Mouse (Mus musculus): Measurements from ENCODE around the gene Klhl10. TPM values are rescaled to one million over a fixed set of nuclear protein-coding genes. Genes with fewer than 3 reads are reported as not detected.

The Klhl10 gene
- polyA plus RNA-seq, 2 experiments: 0.74 to 2.5 TPM

DNA sequence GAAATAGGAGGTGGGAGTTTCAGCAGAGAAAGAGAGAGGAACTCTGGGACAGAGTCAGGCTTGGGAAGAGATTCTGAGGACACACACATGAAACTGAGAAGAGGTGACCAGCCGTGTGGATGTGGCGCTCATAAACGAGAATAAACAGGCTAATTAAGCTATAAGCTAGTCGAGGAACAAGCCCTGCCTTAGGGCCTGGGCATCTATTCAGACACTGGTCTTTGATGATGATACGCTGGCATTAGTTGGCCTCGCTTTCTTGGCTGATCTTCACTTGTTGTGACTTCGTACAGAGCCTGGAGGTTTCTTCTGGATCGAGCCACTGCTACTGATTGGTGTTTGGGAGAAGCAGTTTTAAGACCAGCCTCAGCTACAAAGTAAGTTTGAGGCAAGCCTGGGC lies 64.3 kb downstream of the Klhl10 start:
- WGBS: 93% methylated on average over 8 of the region's 8 CpGs
- Histone ChIP-seq H3K27ac (replicated peaks; ENCODE audit: low read depth, low read length) (no peak overlapping the region), H3K27me3 (ENCODE audit: control insufficient read depth, insufficient read depth, low read length) (no peaks in the 10 kb centered on the region), H3K4me3 (replicated peaks; ENCODE audit: low read length) (no peak overlapping the region), H3K9ac (ENCODE audit: low read depth, low read length, severe bottlenecking) (no peak overlapping the region), H3K4me1 (ENCODE audit: control insufficient read depth, insufficient read depth, low read length) (no peaks in the 10 kb centered on the region), H3K36me3 (ENCODE audit: control insufficient read depth, insufficient read depth, low read length) (peaks cover 95% of the 10 kb centered on the region), H3K4me2 (replicated peaks; ENCODE audit: low read depth, low read length, severe bottlenecking) (no peak overlapping the region), H3K9me3 (ENCODE audit: control insufficient read depth, low read length) (no peaks in the 10 kb centered on the region)
- ATAC-seq (ENCODE audit: low FRiP score, low read depth) (no peak), DNase-seq (ENCODE audit: low spot score) (no peak)
- TF ChIP-seq POLR2A (IDR thresholded peaks at IDR 0.05; ENCODE audit: borderline replicate concordance, extremely low read depth, insufficient read depth, insufficient read length): no peak

Small RNA genes lying within 50 kb of the gene (microRNA-seq; reads per million reads assigned to microRNA genes)
- gene Gm27374 (not detected), gene Mir7116 (not detected)

Other genes starting within 250 kb of the Klhl10 start
- gene Krt9, start 248.7 kb upstream of the Klhl10 start, polyA plus RNA-seq (2012; rRNA removed): 0.24 and 0.39 TPM in 2 replicates
- gene Krt9, start 248.7 kb upstream of the Klhl10 start, polyA plus RNA-seq (2014; fragmentation: Nextera tagmentation; extraction: Ambion mirVana): not detected in 2 replicates
- gene Krt14, start 234.4 kb upstream of the Klhl10 start, polyA plus RNA-seq (2012; rRNA removed): 238 and 293 TPM in 2 replicates
- gene Krt14, start 234.4 kb upstream of the Klhl10 start, polyA plus RNA-seq (2014; fragmentation: Nextera tagmentation; extraction: Ambion mirVana): 480 and 495 TPM in 2 replicates
- 0.24 and 0.26 TPM in 2 replicates for gene Krt16, start 193.0 kb upstream of the Klhl10 start, polyA plus RNA-seq (2012; rRNA removed)
- 0.29 and 0.61 TPM in 2 replicates for gene Krt16, start 193.0 kb upstream of the Klhl10 start, polyA plus RNA-seq (2014; fragmentation: Nextera tagmentation; extraction: Ambion mirVana)
- gene Krt17, start 180.9 kb upstream of the Klhl10 start, polyA plus RNA-seq (2012; rRNA removed): 22.1 and 28.1 TPM in 2 replicates
- gene Krt17, start 180.9 kb upstream of the Klhl10 start, polyA plus RNA-seq (2014; fragmentation: Nextera tagmentation; extraction: Ambion mirVana): 75.5 and 78.5 TPM in 2 replicates
- 0.06 and 0.08 TPM in 2 replicates for gene Krt42, start 172.0 kb upstream of the Klhl10 start, polyA plus RNA-seq (2012; rRNA removed)
- gene Krt42, start 172.0 kb upstream of the Klhl10 start, polyA plus RNA-seq (2014; fragmentation: Nextera tagmentation; extraction: Ambion mirVana): not detected in 2 replicates
- 229 and 342 TPM in 2 replicates for gene Eif1, start 122.0 kb upstream of the Klhl10 start, polyA plus RNA-seq (2012; rRNA removed)
- 1,852 and 1,886 TPM in 2 replicates for gene Eif1, start 122.0 kb upstream of the Klhl10 start, polyA plus RNA-seq (2014; fragmentation: Nextera tagmentation; extraction: Ambion mirVana)
- 0.36 and 0.74 TPM in 2 replicates for gene Gast, start 107.5 kb upstream of the Klhl10 start, polyA plus RNA-seq (2012; rRNA removed)
- gene Gast, start 107.5 kb upstream of the Klhl10 start, polyA plus RNA-seq (2014; fragmentation: Nextera tagmentation; extraction: Ambion mirVana): 0.47 and 0.50 TPM in 2 replicates
- gene Hap1, start 85.8 kb upstream of the Klhl10 start, polyA plus RNA-seq (2012; rRNA removed): 3.8 and 4.4 TPM in 2 replicates
- 1.4 and 1.6 TPM in 2 replicates for gene Hap1, start 85.8 kb upstream of the Klhl10 start, polyA plus RNA-seq (2014; fragmentation: Nextera tagmentation; extraction: Ambion mirVana)
- 111 and 123 TPM in 2 replicates for gene Jup, start 44.2 kb upstream of the Klhl10 start, polyA plus RNA-seq (2012; rRNA removed)
- gene Jup, start 44.2 kb upstream of the Klhl10 start, polyA plus RNA-seq (2014; fragmentation: Nextera tagmentation; extraction: Ambion mirVana): 145 and 159 TPM in 2 replicates
- 120 and 160 TPM in 2 replicates for gene P3h4, start 27.1 kb upstream of the Klhl10 start, polyA plus RNA-seq (2012; rRNA removed)
- 92.1 and 95.2 TPM in 2 replicates for gene P3h4, start 27.1 kb upstream of the Klhl10 start, polyA plus RNA-seq (2014; fragmentation: Nextera tagmentation; extraction: Ambion mirVana)
- 251 and 316 TPM in 2 replicates for gene Fkbp10, start 26.2 kb upstream of the Klhl10 start, polyA plus RNA-seq (2012; rRNA removed)
- gene Fkbp10, start 26.2 kb upstream of the Klhl10 start, polyA plus RNA-seq (2014; fragmentation: Nextera tagmentation; extraction: Ambion mirVana): 179 and 187 TPM in 2 replicates
- 131 and 140 TPM in 2 replicates for gene Nt5c3b, start 109 bp upstream of the Klhl10 start, polyA plus RNA-seq (2012; rRNA removed)
- 138 and 147 TPM in 2 replicates for gene Nt5c3b, start 109 bp upstream of the Klhl10 start, polyA plus RNA-seq (2014; fragmentation: Nextera tagmentation; extraction: Ambion mirVana)
- 5.5 and 5.8 TPM in 2 replicates for gene Klhl11, start 30.8 kb downstream of the Klhl10 start, polyA plus RNA-seq (2012; rRNA removed)
- gene Klhl11, start 30.8 kb downstream of the Klhl10 start, polyA plus RNA-seq (2014; fragmentation: Nextera tagmentation; extraction: Ambion mirVana): 11.5 and 12.5 TPM in 2 replicates
- gene Acly, start 86.1 kb downstream of the Klhl10 start, polyA plus RNA-seq (2012; rRNA removed): 108 and 118 TPM in 2 replicates
- 156 and 159 TPM in 2 replicates for gene Acly, start 86.1 kb downstream of the Klhl10 start, polyA plus RNA-seq (2014; fragmentation: Nextera tagmentation; extraction: Ambion mirVana)
- 0.42 and 0.55 TPM in 2 replicates for gene Ttc25, start 103.7 kb downstream of the Klhl10 start, polyA plus RNA-seq (2012; rRNA removed)
- gene Ttc25, start 103.7 kb downstream of the Klhl10 start, polyA plus RNA-seq (2014; fragmentation: Nextera tagmentation; extraction: Ambion mirVana): 0.14 and 0.40 TPM in 2 replicates
- 15.9 and 17.0 TPM in 2 replicates for gene Cnp, start 133.0 kb downstream of the Klhl10 start, polyA plus RNA-seq (2012; rRNA removed)
- gene Cnp, start 133.0 kb downstream of the Klhl10 start, polyA plus RNA-seq (2014; fragmentation: Nextera tagmentation; extraction: Ambion mirVana): 21.3 and 26.0 TPM in 2 replicates
- 68.7 and 90.5 TPM in 2 replicates for gene Nkiras2, start 177.3 kb downstream of the Klhl10 start, polyA plus RNA-seq (2012; rRNA removed)
- gene Nkiras2, start 177.3 kb downstream of the Klhl10 start, polyA plus RNA-seq (2014; fragmentation: Nextera tagmentation; extraction: Ambion mirVana): 76.4 and 82.9 TPM in 2 replicates
- 179 and 225 TPM in 2 replicates for gene Dnajc7, start 178.3 kb downstream of the Klhl10 start, polyA plus RNA-seq (2012; rRNA removed)
- 73.3 and 74.1 TPM in 2 replicates for gene Dnajc7, start 178.3 kb downstream of the Klhl10 start, polyA plus RNA-seq (2014; fragmentation: Nextera tagmentation; extraction: Ambion mirVana)

Data from limb, embryonic 14.5 days (tissue).